Mouse (Mus musculus) megakaryocyte, embryonic 14.5 days (primary cell): ENCODE results near the gene Xpnpep1.

Experiments used
- FLI1 ChIP-seq: IDR thresholded peaks from 2 replicates; pipeline ENCODE4 v1.6.1; 2012; ENCODE audit warnings: low read length, inconsistent platforms, mixed read lengths
- GATA1 ChIP-seq: IDR thresholded peaks from 3 replicates; pipeline ENCODE4 v1.6.1; 2012; ENCODE audit warnings: mixed read lengths, low read length, inconsistent platforms, borderline replicate concordance

- TF ChIP-seq GATA1 = no peak
- no peak for TF ChIP-seq FLI1
These were observed 18.1 kb upstream of the Xpnpep1 start for GRCm38 (mm10) chr19:53057980-53058725.
